Mouse (Mus musculus): ENCODE data around the gene Mrps11.

DNA sequence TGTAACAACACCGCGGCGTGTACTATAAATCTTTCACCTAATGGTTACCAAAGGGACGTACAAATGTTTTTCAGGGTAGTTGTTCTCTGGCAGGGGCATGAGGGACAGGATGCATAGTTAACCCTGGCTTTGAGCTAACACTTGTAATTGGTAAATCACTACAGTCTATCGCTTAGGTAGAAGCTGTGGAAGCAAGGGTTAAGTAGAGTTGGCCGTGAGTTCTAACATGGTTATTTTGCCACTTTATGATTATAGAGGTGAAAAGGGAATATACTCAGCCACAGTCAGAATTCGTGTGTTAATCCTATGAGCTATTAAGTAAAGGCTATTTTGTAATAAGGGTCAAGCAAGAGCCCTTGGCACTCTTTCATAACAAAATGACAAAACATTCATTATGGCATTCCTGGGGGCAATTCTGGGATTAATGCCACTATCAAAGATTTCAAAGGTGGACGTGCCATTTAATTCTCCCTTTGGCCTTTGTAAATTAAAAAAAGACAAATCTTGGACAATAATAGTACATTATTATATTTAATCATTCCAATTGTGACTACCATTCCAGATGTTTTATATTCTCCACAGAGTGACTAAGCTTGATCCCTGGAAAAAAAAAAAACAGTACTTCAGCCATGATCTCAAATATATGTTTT, 43.4 kb upstream of the Mrps11 start:
- TF ChIP-seq CTCF (IDR thresholded peaks at IDR 0.05; ENCODE audit: control insufficient read depth, insufficient read depth, insufficient read length), result no peak
- no peak for TF ChIP-seq MAX (IDR thresholded peaks at IDR 0.05)
- TF ChIP-seq USF1 (IDR thresholded peaks at IDR 0.05; ENCODE audit: low read depth), result no peak
- TF ChIP-seq MYOD1 (IDR thresholded peaks at IDR 0.05; ENCODE audit: control insufficient read depth, insufficient read length, low read depth), result no peak
- no peak for TF ChIP-seq MYOG (IDR thresholded peaks at IDR 0.05; ENCODE audit: control insufficient read depth, extremely low read depth, insufficient read length)
- no peak for TF ChIP-seq CEBPB (IDR thresholded peaks at IDR 0.05; ENCODE audit: low read depth)
- TF ChIP-seq FOSL1 (IDR thresholded peaks at IDR 0.05; ENCODE audit: insufficient read depth, low read length, poor library complexity, severe bottlenecking), result no peak
